Mouse (Mus musculus) heart, embryonic 16.5 days (tissue): ENCODE measurements around the gene 4930447C04Rik. TPM values are rescaled to one million over a fixed set of nuclear protein-coding genes. Genes with fewer than 3 reads are reported as not detected.

Source experiments
- ATAC-seq: fragments of 200-750 bp; cut with Nextera tagmentation; replicated peaks from 2 replicates; pipeline ENCODE4 v1.8.0; 2017; ENCODE audit warnings: moderate number of reproducible peaks; ENCODE audit not compliant: insufficient read depth, low FRiP score; ENCODE audit errors: extremely low read depth
- H3K27ac ChIP-seq: fragments of 300-500 bp; sonication (generic); 2 replicates; pipeline ENCODE4 v1.5.1; 2014; ENCODE audit warnings: mild to moderate bottlenecking, low read length, control low read depth, moderate library complexity
- H3K27me3 ChIP-seq: fragments of 300-500 bp; sonication (generic); 2 replicates; pipeline ENCODE4 v1.6.1; 2014; ENCODE audit warnings: low read length, mixed read lengths; ENCODE audit not compliant: control insufficient read depth, insufficient read depth
- H3K36me3 ChIP-seq: fragments of 300-500 bp; sonication (generic); 2 replicates; pipeline ENCODE4 v1.6.1; 2014; ENCODE audit not compliant: control insufficient read depth, insufficient read depth
- H3K4me1 ChIP-seq: fragments of 300-500 bp; sonication (generic); 2 replicates; pipeline ENCODE4 v1.6.1; 2014; ENCODE audit warnings: low read length, mixed read lengths; ENCODE audit not compliant: control insufficient read depth, insufficient read depth
- H3K4me2 ChIP-seq: fragments of 300-500 bp; sonication (generic); 2 replicates; pipeline ENCODE4 v1.6.1; 2014; ENCODE audit warnings: low read depth, mild to moderate bottlenecking, control low read depth, low read length
- H3K4me3 ChIP-seq: fragments of 300-500 bp; sonication (generic); 2 replicates; pipeline ENCODE4 v1.5.1; 2014; ENCODE audit warnings: mild to moderate bottlenecking, control low read depth, low read length
- H3K9ac ChIP-seq: fragments of 300-500 bp; sonication (generic); 2 replicates; pipeline ENCODE4 v1.6.1; 2014; ENCODE audit warnings: low read length, control low read depth
- H3K9me3 ChIP-seq: fragments of 300-500 bp; sonication (generic); replicated peaks from 2 replicates; pipeline ENCODE4 v1.6.1; 2016; ENCODE audit warnings: low read length; ENCODE audit not compliant: control insufficient read depth
- WGBS: fragments of 180-500 bp; shearing (Covaris S2); extraction: QIAGEN DNeasy Blood & Tissue Kit; methylation state at CpG from one replicate; pipeline ENCODE4 v1.1.7; 2014; 5-methylcytosine and 5-hydroxymethylcytosine counted together
- polyA plus RNA-seq: library from polyadenylated mRNA; unstranded; fragments of >200 nt; fragmentation: Nextera tagmentation; extraction: Ambion mirVana; gene quantifications from 2 replicates; pipeline ENCODE4 v1.2.1, GENCODE M21; 2015

The 4930447C04Rik gene
- polyA plus RNA-seq, 1 experiment from 2014 or later, result 1.5 TPM

DNA sequence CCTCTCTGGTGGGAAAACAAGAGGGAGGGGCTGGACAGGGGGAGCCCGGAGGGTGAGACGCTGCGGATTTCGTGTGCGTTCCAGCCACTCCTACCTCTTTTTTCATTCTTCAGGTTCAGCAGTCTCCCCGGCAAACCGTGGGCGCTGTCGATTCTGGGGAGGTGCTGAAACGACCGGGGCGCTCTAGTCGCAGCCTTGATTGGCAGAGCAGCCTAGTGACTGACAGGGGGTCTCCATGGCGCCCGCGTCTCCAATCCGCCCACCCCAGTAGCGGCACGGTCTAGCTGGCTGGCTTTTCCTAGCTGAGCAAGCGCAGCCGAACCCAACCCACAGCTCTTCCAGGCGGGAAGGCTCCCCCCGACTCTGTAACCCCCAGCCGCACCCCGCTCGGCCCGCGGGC, 958 bp downstream of the 4930447C04Rik start, which contains the start of gene Six6:
Gene Six6 (plus strand): TSS at position 277 of the 400 bp plus-strand sequence.
- Histone ChIP-seq H3K4me1 (peaks cover 7% of the 10 kb centered on the region), H3K9me3 (no peaks in the 10 kb centered on the region), H3K36me3 (no peaks in the 10 kb centered on the region), H3K4me2 (peak within 1 kb of the TSS; percentile 45), H3K27me3 (peaks cover 90% of the 10 kb centered on the region), H3K27ac (no peak within 1 kb of the TSS), H3K9ac (no peak within 1 kb of the TSS), H3K4me3 (peak within 1 kb of the TSS; percentile 22)
- no peak for ATAC-seq
- 1% methylated on average over 28 of the region's 28 CpGs for WGBS

DNA sequence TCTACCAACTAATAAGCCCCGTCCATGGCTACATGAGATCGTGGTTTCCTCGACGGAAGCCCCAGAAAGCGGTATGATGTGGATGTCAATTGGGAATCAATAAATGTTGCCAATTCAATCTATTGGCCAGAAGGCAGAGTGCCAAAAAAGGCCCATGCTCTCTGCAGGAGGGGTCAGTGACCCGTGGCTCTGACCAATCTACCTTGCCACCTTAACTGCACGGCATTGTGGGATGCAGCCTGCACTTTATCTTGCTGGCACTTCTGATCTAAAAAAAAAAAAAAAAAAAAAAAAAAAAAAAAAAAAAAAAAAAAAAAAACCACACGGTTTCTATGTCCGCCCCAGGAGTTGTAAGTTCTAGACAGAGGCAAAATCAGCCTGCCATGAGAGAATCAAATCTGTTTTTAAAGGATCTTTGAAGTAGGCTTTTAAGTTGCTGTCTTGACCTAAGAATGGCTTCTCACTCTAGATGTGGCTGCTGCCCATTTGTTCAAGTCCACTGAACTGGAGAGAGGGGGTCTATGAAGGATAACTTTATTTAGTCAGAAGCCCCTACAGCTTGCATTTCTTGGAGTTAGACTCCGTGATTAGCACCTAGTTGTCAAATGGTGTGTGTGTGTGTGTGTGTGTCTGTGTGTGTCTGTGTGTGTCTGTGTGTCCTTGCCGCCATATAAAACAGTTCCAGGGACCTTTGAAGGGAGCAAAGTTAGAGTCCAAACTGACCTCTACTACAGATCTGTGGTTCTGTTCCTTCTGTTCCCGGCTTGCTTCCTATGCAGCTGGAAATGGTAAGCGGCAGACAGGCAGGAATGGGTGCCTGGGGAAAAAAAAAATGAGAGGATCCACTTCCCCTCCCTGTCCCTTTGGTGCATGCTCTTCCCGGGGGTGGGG, 1.7 kb downstream of the 4930447C04Rik start:
- Histone ChIP-seq H3K36me3 (no peaks in the 10 kb centered on the region), H3K9me3 (no peaks in the 10 kb centered on the region), H3K4me3 (no peak overlapping the region), H3K27me3 (peaks cover 86% of the 10 kb centered on the region), H3K9ac (no peak overlapping the region), H3K4me1 (peaks cover 7% of the 10 kb centered on the region), H3K4me2 (no peak overlapping the region), H3K27ac (no peak overlapping the region)
- WGBS, result 7% methylated on average over 14 of the region's 14 CpGs
- ATAC-seq, result no peak

DNA sequence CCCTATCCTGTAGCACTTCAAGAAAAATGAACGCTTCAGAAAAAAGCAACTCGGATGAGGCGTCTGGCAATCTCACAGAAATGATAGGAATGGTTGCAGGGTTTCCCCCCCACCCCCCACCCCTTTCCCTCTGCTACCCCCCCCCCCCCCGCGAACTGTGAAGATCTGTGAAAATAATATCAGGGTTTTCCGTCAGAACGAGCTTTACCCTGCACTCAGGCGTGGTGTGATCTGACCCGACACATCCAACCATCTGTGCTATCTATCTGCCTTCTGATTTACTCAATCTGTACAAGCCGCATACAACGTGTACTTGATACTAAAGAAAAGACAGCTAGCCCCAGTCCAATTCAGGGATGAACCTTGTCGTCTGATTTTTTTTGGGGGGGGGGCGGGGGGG, 2.4 kb downstream of the 4930447C04Rik start:
- Histone ChIP-seq H3K27ac (no peak overlapping the region), H3K4me2 (no peak overlapping the region), H3K4me3 (no peak overlapping the region), H3K9ac (no peak overlapping the region), H3K9me3 (no peaks in the 10 kb centered on the region), H3K36me3 (no peaks in the 10 kb centered on the region), H3K27me3 (peaks cover 79% of the 10 kb centered on the region), H3K4me1 (peaks cover 7% of the 10 kb centered on the region)
- 5% methylated on average over 11 of the region's 13 CpGs for whole genome bisulfite sequencing
- ATAC-seq, result no peak

DNA sequence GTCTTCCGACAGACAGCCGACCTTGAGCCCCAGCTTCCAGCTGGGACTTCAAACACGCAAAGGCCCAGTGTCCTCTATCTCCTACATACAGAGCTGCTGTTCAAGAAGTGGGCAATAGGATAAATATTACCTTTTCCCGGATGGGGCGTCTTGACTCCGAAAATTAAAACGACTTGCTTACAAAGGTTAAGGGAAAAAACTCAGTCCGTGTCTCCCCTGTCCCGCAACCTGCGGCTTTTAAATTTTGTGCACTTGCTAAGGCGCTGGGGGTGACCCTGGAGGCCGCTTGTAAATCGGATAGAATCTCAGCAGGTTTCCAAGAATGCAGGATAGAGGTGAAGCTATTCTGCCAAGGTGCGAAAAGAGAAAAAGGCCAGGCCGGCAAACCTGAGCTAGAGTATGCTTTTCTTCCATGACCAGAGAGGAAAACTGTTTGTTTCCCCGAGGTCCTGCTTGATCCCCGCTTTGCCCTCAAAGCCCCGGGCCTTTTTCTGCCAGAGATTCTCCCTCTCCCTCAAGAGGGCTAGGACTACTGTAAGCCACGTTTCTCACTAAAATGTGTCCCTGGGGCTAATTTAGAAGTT, 2.9 kb downstream of the 4930447C04Rik start:
- ATAC-seq, result no peak
- Histone ChIP-seq H3K36me3 (no peaks in the 10 kb centered on the region), H3K4me3 (no peak overlapping the region), H3K4me2 (no peak overlapping the region), H3K27ac (no peak overlapping the region), H3K9ac (no peak overlapping the region), H3K4me1 (peaks cover 7% of the 10 kb centered on the region), H3K27me3 (peaks cover 75% of the 10 kb centered on the region), H3K9me3 (no peaks in the 10 kb centered on the region)
- WGBS, result 5% methylated on average over 19 of the region's 19 CpGs

DNA sequence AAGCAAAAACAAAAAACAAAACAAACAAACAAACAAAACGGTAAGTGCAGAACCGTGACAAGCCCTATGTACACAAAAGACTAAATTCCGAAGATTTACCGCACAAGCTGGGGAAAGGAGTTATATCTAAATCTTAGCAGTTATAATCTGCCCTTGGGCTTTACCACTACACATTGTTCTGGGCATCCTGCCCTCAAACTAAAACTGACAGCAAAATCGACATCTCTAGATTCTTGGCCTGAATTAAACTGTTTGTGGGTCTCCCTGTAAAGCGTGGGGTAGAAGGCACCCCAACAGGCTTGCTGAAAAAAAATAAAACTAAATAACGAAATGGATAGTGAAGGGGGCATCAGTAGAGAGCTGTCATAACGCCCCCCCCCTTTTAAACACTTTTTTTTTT, 3.8 kb downstream of the 4930447C04Rik start:
- H3K27ac ChIP-seq, result no peak overlapping the region
- no peak overlapping the region for H3K4me3 ChIP-seq
- ATAC-seq, result no peak
- no peaks in the 10 kb centered on the region for H3K36me3 ChIP-seq
- H3K9ac ChIP-seq, result no peak overlapping the region
- peaks cover 7% of the 10 kb centered on the region for H3K4me1 ChIP-seq
- WGBS, result 40% methylated on average over 8 of the region's 8 CpGs
- no peaks in the 10 kb centered on the region for H3K9me3 ChIP-seq
- H3K4me2 ChIP-seq, result no peak overlapping the region
- H3K27me3 ChIP-seq, result peaks cover 68% of the 10 kb centered on the region

DNA sequence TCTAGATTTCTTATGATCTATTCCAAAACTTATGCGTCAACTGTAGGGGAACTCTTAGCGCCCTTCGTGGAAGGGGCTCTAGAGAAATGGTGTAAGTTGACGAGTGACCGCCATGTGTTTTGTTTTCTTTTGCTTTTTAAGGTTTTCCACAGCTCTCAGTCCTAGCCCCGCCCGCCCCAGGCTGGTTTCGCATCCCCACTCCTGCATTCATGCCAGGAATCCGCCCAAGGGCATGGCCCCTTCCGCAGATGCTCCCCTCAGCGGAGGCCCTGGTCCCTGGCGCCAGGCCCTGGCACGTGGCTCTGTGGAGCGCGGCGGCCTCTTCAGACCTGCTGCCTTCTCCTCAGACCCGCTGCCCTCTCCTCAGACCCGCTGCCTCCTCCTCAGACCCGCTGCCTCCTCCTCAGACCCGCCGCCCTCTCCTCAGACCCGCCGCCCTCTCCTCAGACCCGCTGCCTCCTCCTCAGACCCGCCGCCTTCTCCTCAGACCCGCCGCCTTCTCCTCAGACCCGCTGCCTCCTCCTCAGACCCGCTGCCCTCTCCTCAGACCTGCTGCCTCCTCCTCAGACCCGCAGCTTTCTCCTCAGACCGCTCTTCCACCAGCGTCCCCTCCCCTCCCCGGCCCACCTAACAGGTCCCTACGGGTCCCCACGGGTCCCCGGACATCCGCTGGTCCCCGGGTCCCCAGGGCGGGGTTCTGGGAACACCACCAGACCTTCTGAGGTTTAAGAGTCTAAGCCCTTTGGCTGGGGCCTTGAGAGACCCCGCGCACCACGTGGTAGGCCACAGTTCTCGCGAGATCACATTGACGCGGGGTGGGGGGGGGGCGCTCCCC, 23.2 kb downstream of the 4930447C04Rik start:
- Histone ChIP-seq H3K27me3 (no peaks in the 10 kb centered on the region), H3K27ac (no peak overlapping the region), H3K4me3 (peak overlapping the region; percentile 46), H3K9me3 (no peaks in the 10 kb centered on the region), H3K4me1 (peaks cover 5% of the 10 kb centered on the region), H3K36me3 (no peaks in the 10 kb centered on the region), H3K9ac (peak overlapping the region; percentile 66), H3K4me2 (peak overlapping the region; percentile 81)
- no peak; the same call in 1 of the 2 replicates for ATAC-seq
- 16% methylated on average over 47 of the region's 48 CpGs for WGBS

DNA sequence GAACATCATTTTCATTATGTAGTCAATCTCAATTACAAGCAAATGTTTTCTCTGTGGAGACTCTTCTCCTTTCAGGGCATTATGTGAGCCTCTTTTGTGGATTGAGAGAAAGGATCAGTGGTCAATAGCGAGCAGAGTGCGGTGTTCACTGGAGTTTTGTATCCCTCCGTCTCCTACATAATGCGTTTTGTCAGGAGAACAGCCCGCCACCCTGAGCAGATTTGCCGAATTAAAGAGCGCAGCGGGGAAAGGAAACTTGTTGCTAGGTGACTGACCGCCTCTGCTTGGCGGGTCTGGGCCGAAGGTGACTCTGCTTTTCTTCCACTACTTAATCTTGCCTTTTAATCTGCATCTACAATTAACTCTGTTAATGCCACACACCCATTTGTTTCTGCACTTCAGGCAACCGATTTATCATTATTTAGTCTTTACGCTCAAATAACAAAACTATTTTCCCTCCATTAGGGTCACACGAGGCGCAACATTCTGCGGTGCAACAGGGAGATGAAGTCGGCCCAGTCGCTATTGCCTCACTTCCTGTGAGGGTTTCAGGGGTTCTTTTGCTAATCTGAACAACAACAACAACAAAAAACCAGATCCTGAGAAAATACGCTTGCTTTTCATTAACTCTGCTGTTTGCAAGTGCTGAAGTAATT, 86.1 kb downstream of the 4930447C04Rik start:
- no peaks in the 10 kb centered on the region for H3K36me3 ChIP-seq
- H3K4me1 ChIP-seq, result peaks cover 3% of the 10 kb centered on the region; the same call in 1 of the 2 replicates
- WGBS, result 5% methylated on average over 19 of the region's 19 CpGs
- peaks cover 46% of the 10 kb centered on the region for H3K27me3 ChIP-seq
- no peaks in the 10 kb centered on the region; the same call in 1 of the 2 replicates for H3K9me3 ChIP-seq
- no peak overlapping the region for H3K27ac ChIP-seq
- ATAC-seq, result no peak
- no peak overlapping the region for H3K9ac ChIP-seq
- H3K4me3 ChIP-seq, result peak overlapping the region; percentile 33
- peak overlapping the region; percentile 45 for H3K4me2 ChIP-seq

DNA sequence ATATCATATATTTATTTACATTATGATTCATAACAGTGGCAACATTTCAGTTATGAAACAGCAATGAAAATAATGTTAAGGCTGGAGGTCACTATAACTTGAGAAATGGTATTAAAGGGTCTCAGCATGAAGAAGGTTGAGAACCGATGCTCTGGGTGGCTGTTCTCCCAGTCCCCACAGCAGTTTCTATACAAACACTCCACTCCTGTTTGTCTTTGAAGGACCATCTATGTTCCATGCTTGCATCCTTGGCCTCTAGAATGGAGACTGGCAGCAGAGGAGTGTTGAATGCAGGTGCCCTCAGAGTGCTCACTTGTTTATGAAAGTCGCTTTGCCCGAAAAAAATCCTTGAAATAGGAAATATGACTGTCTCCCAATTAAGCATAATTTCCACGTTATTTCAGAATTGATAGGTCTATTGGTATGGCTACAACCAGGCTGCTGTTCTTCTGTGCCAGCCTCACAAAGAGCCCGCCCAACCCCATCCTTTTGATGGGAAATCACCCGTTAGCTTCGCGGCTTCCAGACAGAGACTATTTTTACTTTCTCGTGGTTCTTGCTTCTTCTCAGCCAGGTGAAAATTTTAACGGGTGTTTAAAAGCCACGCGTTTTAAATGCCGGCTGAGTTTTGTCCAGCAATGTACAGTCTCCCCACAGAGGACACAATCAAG, 87.0 kb downstream of the 4930447C04Rik start:
- Histone ChIP-seq H3K4me3 (no peak overlapping the region), H3K9me3 (no peaks in the 10 kb centered on the region), H3K9ac (no peak overlapping the region), H3K4me2 (no peak overlapping the region), H3K27me3 (peaks cover 46% of the 10 kb centered on the region), H3K36me3 (no peaks in the 10 kb centered on the region), H3K4me1 (peaks cover 3% of the 10 kb centered on the region; the same call in 1 of the 2 replicates), H3K27ac (no peak overlapping the region)
- 43% methylated on average over 13 of the region's 13 CpGs for WGBS
- no peak for ATAC-seq
